Mouse (Mus musculus) kidney, postnatal 10 days (tissue): ENCODE measurements around the gene Myl3.
A peak's percentile ranks its signal among the peaks of the same experiment; 100 is the strongest.

Experiments
- DNase-seq: peaks from one replicate; pipeline ENCODE4 v3.0.0; 2021; ENCODE audit warnings: mixed read lengths

Myl3 gene

DNA sequence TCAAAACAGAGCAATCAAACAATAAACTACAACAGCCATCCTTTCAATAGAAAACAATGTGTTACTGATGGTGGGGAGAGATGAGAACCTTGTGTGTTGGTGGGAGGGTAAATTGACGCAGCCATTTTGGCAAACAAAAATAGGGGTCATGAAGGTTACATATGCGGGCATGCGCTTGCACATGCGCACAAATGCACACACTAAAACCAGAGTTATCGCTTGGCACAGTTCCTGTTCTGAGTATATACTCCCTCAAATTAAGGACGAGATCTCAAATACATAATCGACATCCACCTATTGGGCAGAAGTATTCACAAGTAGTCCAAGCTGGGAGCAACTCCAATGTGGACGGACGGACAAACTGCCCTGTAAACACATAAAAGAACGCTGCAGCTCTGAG is 30.7 kb downstream of the Myl3 start:
- no peak for DNase-seq

DNA sequence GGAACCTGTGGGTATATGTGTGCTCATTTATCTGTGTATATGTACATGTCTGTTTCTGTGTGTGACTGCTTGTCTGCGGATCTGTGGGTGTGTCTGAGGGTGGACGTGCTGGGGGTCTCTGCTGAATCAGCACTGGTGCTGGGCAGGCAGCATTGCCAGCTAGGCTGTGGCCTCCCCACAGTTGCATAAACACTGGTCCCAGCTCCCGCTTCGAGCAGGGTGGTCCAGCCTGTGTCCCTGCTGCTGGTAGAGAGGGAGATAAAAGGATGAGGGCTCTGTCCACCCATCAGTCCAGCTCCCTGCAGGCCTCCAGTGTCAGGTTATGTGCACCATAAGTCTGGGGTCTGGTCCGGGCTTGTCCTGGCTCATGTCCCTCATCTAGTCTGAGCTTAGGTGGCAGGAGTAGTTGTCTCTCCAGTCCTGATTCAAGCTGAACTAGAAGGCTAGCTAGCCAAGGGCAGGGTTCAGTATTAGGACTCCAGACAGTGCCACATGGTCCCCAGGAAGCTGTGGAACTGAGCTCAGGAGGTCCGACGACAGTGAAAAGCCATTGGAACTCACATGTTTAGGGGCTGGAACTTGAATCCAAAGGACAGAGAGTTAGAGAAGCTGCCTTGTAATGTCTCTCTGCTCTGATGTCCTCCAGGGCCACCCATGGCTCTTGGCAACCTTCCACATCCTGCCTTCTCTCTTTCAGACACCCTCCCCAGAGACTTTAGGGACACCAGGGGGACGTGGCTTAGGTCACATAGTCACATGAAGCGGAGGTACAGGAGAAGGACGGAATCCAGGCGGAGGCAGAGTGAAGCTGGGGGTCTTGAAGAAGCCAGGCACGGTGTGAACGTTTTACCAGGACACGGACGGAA is 33.0 kb downstream of the Myl3 start:
- peak; percentile 69 for DNase-seq

DNA sequence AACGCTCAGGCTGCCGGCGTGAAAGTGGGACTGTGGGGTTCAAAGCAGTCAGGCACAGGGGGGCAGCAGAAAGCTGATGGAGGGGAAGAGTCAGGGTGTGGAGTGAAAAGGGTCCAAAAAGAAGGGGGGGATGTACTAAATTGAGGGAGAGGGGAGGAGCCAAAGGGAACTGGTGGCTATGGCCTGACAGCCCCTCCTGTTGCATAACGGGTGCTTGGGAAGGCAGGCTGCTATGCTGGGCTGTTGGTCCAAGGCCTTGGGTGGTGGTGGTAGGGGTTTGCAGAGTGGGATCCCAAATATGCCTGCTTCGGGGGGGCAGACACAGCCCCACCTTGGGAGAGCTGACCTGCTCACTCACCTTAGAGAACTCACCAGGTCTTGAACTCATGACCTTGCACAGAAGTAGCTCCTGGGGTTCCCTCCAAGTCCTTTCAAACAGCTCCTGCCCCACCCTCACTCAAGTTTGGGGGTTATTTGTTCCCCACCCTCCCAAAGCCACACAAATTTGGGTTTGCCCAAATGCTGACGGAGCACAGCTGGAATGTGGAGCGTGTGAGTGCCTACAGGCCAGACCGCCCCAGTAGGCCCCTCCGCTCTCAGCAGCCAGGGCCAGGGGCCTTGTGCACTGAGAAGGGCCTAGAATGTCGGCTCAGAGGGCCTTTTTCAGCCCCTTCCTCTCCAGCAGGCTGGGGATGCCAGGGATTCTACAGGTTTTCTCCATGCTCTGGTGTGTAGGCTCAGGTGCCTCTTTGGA is 33.8 kb downstream of the Myl3 start:
- DNase-seq = no peak

DNA sequence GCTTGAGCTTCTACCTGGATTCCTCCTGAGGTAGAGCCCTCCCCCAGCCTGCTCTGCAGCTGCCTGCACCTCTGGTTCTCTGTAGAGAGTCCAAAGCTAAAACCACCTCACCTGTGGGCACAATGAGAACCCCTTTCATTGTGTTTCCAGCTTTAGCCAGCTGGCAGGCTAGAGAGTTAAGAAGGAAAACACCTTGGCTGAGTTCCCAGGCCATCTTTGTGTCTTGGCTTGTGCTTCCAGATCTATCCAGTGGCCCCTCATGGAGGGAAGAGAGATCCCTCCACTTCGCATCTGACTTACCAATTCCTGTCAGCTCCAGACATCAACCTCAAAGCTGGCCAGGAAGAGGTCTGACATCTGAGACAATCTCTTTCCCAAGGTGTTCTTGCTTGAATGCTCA is 36.4 kb downstream of the Myl3 start:
- peak; percentile 48 for DNase-seq

DNA sequence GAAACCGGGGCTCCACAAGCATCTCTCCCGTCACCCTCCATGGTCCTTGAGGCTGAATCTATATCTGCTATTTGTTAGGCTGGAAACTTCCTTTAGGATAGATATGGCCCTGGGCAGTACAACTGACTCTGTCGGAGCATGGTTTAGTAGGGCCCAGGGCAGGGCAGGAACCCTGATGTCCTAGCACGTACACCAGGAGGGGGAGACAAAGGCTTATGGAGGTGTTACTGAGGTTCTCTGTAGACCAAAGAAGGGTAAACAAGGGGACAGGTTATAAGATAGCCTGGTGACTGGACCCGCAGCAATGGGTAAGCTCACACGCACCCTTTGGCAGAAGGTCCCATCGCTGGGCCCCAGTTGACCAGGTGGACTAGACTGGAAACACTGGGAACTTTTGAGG is 36.9 kb downstream of the Myl3 start:
- DNase-seq = no peak

DNA sequence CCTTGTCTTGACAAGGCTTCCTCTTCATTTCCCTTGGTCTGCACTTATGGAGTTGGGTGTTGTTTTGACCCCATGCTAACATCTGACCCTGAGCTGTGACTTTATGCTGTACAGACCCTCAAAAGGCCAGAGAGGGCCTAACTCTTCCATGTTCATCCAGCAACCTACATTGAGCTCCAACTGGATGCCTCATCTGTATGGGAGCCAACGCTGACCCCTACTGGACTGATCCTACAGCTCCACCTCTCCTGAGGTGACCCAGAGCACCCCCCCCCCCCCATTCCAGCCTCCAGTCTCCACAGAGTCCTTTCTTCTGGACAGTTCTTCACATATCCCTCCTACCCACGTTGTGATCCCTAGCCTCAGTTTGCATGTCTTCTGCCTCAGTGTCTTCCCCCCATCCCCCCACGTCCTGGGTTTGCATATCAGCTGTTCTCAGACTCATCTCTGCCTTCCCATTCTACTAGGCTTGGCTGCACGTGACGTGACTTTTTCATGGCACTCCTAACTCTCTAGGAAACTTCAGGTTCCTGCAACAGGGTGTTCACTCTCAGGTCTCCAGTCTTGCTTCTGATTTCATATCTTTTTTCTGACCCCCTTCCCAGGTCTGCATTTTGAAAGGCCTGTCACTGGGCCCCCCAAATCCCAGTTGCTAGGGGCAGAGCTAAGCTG is 37.7 kb downstream of the Myl3 start:
- DNase-seq = peak; percentile 67

DNA sequence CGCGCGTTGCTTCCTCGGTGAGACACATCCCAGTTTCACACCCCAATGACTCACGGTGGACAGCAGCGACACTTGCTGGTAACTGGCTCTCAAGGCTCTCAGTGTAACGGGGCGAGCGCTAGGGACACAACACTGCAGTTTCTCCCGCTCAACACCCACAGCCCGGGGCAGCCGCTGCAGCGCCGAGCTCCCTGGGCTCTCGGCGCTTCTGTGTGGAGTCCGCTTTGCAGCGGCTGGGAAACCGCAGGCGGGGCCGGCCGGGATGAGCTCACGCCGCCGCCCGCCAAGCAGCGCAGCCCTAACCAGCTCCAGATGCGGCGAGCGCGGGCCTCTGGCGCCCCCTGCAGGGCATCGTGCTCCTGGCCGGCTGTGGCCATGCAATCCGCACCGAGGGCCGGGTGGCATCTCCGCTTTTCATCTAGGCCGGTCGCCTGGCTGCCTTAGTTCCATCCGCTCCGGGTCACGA is 39.6 kb downstream of the Myl3 start:
- DNase-seq = peak; percentile 98

DNA sequence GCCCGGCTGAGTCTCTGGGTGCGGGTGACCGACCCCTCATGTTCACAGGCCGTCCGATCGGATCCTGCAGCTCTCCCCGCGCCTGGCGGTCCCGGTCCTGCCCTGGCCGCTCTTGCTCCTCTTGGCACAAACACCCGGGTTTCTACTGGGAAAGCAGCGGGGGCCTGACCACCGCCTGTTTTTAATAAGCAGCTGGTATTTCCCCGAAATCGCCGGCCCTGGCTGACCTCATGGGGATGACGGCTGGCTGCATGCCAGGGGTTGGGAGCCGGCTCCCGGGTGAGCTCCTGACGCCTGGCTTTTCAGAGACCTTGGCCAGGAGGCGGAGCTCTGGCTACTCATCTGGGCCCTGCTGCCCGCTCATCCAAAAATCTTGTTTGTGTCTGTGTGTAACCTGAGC is 40.1 kb downstream of the Myl3 start:
- peak; percentile 93 for DNase-seq

DNA sequence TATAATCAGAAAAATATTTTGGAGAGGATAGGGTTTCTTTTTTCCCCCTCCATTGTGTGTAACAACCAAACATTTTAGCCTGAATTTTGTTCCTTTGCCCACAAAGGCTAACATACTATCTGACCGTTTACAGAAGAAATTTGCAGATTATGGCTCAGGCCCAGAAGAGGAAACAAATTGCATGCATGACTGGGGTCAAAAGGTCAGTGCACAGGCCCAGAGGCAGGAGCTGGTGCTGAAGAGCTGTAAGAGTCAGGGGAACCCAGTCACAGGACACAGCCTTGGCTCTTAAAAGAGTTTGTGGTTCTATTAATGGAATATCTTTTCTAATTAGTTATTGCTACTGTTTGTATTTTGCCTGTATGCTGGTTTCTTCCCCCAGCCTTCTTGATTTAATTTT is 42.0 kb downstream of the Myl3 start:
- no peak for DNase-seq

DNA sequence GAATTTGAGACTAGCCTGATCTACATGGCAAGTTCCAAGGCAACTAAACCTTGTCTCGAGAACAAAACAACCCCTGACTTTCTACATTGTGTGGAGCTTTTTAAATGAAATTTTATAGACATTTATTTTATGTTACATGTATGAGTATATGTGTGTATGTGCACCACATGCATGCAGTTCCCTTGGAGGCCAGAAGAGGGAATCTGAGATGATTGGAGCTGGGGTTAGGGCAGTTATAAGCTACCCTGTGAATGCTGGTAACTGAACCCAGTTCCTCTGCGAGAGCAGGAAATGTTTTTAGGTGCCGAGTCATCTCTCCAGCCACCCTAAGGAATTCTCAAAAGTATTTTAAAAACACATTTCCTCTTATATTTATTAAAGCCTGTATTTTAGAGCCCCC is 46.5 kb downstream of the Myl3 start:
- DNase-seq = no peak

DNA sequence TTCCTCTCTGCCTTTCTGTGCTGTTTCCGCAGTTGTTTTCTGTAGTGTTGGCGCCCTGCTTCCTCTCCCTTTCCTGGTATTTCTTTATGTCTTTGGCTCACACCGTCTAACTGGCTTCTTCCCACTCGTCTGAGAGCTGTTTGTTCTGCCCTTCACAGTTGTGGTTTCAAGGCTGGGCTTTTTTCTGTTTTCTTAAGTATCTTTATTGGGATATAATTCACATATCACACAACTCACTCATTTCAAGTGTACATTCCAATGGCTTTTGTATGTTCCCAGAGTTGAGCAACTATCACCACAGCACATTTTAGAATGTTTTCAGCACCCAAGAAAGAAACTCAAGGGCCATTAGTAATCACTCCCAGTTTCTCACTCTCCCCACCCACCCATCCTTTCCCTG is 48.8 kb downstream of the Myl3 start:
- DNase-seq = no peak

DNA sequence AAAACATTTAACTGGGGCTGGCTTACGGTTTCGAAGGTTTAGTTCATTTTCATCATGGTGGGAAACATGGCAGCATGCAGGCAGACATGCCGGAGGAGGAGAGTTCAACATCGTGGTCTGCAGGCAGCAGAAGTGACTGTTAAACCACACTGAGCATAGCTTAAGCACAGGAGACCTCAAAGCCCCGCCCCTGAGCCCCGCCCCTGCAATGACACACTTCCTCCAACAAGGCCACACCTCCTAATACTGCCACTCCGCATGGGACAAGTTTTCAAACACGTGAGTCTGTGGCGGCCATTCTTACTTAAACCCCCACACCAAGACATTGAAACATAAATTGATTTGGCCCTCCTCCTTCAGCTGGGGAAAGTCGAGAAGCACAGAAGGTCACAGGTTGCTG is 55.4 kb downstream of the Myl3 start:
- DNase-seq = no peak

DNA sequence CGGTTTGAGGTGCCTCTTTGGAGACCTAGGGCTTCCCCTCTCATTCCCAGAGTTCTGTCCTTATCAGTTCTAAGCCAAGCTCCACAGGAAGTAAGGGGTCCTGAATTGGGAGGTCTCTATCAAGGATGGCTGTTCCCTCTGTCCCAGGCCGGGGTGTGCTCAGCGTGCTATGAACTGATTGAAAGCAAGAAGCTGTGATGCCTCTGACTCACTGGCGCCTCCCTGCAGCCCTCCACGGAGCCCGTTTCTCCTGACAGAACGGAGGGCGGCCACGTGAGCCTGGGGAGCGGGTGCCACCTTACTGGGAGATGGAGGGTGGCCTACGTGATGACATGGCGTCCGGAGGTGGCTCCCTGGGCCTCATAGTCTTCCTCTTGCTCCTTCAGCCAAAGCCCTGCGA is 56.2 kb downstream of the Myl3 start, which contains the start of gene Prss42:
Gene Prss42, plus strand, starts transcription at position 301 of the 400 bp plus-strand sequence.
- DNase-seq = no peak

DNA sequence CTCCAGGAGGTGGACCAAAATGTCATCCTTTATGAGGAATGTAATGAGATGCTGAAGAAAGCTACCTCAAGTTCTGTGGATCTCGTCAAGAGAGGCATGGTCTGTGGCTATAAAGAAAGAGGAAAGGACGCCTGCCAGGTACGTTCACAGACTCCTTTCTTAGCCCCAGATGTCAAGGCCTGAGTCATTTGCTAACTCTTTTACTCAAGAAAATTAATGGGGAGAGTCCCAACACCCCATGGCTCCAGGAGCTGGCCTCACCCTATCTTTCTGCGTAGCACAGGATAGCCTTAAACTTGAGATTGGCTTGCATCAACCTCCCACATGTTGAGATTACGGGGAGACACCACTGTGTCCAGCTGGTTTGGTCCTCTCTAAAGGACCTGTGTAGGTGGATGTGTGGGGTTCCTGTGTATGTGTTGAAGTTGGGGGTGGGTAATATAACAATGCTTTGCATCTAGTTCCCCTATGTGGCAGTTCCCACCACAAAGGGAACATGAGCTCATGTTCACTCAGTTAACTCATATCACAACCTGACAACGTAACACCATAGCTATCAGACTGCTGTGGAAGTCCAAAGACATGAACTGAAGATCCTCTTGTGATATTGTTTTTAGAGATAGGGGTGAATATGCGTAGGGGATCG is 59.3 kb downstream of the Myl3 start:
- no peak for DNase-seq

DNA sequence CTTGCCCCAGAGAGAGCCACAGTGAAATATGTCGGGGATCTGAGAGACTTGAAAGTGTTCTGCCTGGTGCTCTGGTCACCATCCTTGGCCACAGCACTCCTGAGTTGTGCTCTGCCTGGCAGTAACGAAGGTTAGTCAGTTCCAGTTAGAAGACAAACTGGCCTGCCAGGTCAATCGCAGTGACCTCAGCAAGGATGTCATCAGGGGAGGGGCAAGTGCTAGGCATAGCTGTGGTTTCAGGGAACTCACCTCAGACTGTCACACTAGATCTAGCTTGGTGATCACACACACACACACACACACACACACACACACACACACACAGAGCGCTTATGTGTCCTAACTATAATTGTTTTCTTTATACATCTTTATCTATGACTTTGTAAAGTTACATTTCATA is 61.6 kb downstream of the Myl3 start:
- no peak for DNase-seq

DNA sequence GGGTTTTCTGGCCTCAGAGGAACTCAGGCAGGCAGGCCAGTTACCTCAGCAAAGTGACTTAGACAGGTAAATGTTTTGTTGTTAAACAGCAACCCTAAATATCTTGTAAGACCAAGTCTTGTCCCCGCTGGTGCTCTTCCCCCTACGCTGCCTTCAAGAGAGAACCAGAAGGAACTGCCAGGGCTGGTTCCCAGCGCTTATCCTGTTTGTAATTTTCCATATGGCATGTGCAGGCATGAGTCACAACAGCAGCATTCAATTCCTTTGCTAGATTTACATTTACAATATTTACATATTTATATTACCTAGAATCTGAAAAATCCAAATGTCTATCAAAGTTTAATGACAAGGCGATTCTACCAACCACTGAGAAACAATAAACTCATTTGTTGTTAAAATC is 68.4 kb downstream of the Myl3 start:
- no peak for DNase-seq

DNA sequence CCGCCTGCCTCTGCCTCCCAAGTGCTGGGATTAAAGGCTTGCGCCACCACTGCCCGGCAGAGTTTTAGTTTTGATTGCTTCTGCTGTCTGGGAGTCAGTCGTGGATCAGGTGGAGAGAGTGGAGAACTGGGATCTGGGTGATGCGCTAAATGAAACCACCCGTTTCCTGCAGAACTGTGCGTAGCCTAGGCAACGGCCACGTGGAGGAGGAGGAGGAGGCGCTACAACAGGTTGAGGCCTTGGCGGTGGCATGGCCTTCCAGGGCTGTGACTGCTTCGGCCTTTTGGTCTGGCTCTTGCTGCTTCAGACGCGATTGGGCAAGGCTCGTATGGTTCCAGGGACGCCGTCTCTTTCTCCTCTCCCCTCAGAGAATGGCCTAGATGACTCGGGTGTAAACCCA is 72.1 kb downstream of the Myl3 start, which contains the start of gene Prss44:
Gene Prss44, plus strand, starts transcription at position 206 of the 400 bp plus-strand sequence.
- DNase-seq = no peak
